Mouse (Mus musculus) hindbrain, postnatal 0 days (tissue): ENCODE results near the gene Elmod1. TPM values are rescaled to one million over a fixed set of nuclear protein-coding genes. Genes with fewer than 3 reads are reported as not detected.

Source experiments
- ATAC-seq: fragments of 200-750 bp; cut with Nextera tagmentation; 2 replicates; pipeline ENCODE4 v1.8.0; 2017; ENCODE audit warnings: mild to moderate bottlenecking, moderate TSS enrichment, moderate library complexity
- DNase-seq: peaks from one replicate; pipeline ENCODE4 v3.0.0-alpha.2; 2015; ENCODE audit warnings: low spot score
- H3K27ac ChIP-seq: fragments of 300-500 bp; sonication (generic); 2 replicates; pipeline ENCODE4 v1.5.1; 2014; ENCODE audit warnings: mild to moderate bottlenecking
- H3K27me3 ChIP-seq: fragments of 300-500 bp; sonication (generic); 2 replicates; pipeline ENCODE4 v1.6.1; 2014; ENCODE audit warnings: low read length, mixed read lengths; ENCODE audit not compliant: insufficient read depth
- H3K36me3 ChIP-seq: fragments of 300-500 bp; sonication (generic); 2 replicates; pipeline ENCODE4 v1.6.1; 2014; ENCODE audit warnings: low read length, mixed read lengths; ENCODE audit not compliant: insufficient read depth
- H3K4me1 ChIP-seq: fragments of 300-500 bp; sonication (generic); 2 replicates; pipeline ENCODE4 v1.6.1; 2014; ENCODE audit warnings: antibody characterized with exemption, low read length, mixed read lengths; ENCODE audit not compliant: insufficient read depth
- H3K4me2 ChIP-seq: fragments of 300-500 bp; sonication (generic); 2 replicates; pipeline ENCODE4 v1.6.1; 2014; ENCODE audit warnings: low read depth, mild to moderate bottlenecking, low read length, moderate library complexity, mixed read lengths
- H3K4me3 ChIP-seq: fragments of 300-500 bp; sonication (generic); 2 replicates; pipeline ENCODE4 v1.5.1; 2014; ENCODE audit warnings: low read length
- H3K9ac ChIP-seq: fragments of 300-500 bp; sonication (generic); replicated peaks from 2 replicates; pipeline ENCODE4 v1.6.1; 2014; ENCODE audit warnings: mild to moderate bottlenecking, low read length, moderate library complexity, mixed read lengths
- H3K9me3 ChIP-seq: fragments of 300-500 bp; sonication (generic); 2 replicates; pipeline ENCODE4 v1.6.1; 2016; ENCODE audit warnings: low read length, mixed read lengths
- CTCF ChIP-seq: IDR thresholded peaks from 2 replicates; pipeline ENCODE4 v1.5.1; 2016; ENCODE audit warnings: antibody characterized with exemption, control low read depth, low read depth
- WGBS: fragments of 180-500 bp; shearing (Covaris S2); extraction: QIAGEN DNeasy Blood & Tissue Kit; methylation state at CpG from one replicate; pipeline ENCODE4 v1.1.7; 2014; 5-methylcytosine and 5-hydroxymethylcytosine counted together
- polyA plus RNA-seq: library from polyadenylated mRNA; unstranded; fragments of >200 nt; fragmentation: Nextera tagmentation; extraction: Ambion mirVana; gene quantifications from 2 replicates; pipeline ENCODE4 v1.2.1, GENCODE M21; 2015
- total RNA-seq: library from RNA; depleted of rRNA; stranded (reverse); fragments of >200 nt; gene quantifications from 2 replicates; pipeline ENCODE4 v1.2.3, GENCODE M21; 2014

Gene Elmod1
- total and polyA plus RNA-seq, 2 experiments from 2014 or later, result 22.0 to 67.3 TPM

GRCm38 (mm10) chr9:53954853-53955252 is 20.2 kb downstream of the Elmod1 start:
- Histone ChIP-seq H3K9ac (no peak overlapping the region), H3K27me3 (no peaks in the 10 kb centered on the region), H3K4me3 (no peak overlapping the region), H3K36me3 (no peaks in the 10 kb centered on the region), H3K27ac (no peak overlapping the region), H3K4me1 (no peaks in the 10 kb centered on the region), H3K4me2 (no peak overlapping the region), H3K9me3 (no peaks in the 10 kb centered on the region)
- WGBS, result 19% methylated on average over 6 of the region's 6 CpGs
- ATAC-seq (no peak), DNase-seq (peak; percentile 23)
- peak; percentile 31 for TF ChIP-seq CTCF

- peak; percentile 41 for TF ChIP-seq CTCF
- Histone ChIP-seq H3K4me1 (no peaks in the 10 kb centered on the region), H3K9me3 (no peaks in the 10 kb centered on the region), H3K4me2 (no peak overlapping the region), H3K27ac (no peak overlapping the region), H3K4me3 (no peak overlapping the region), H3K9ac (no peak overlapping the region), H3K27me3 (no peaks in the 10 kb centered on the region), H3K36me3 (no peaks in the 10 kb centered on the region)
- WGBS, result 94% methylated on average over 2 of the region's 2 CpGs
- DNase-seq, result no peak
- no peak for ATAC-seq
Observed at GRCm38 (mm10) chr9:53947463-53947862, 27.6 kb downstream of the Elmod1 start.

- Histone ChIP-seq H3K27me3 (no peaks in the 10 kb centered on the region), H3K36me3 (no peaks in the 10 kb centered on the region), H3K4me1 (no peaks in the 10 kb centered on the region), H3K4me3 (no peak overlapping the region), H3K9me3 (no peaks in the 10 kb centered on the region), H3K27ac (no peak overlapping the region), H3K4me2 (no peak overlapping the region), H3K9ac (no peak overlapping the region)
- 80% methylated on average over 3 of the region's 3 CpGs for WGBS
- DNase-seq (no peak), ATAC-seq (no peak)
- no peak for TF ChIP-seq CTCF
Observed at GRCm38 (mm10) chr9:53938555-53938954, 36.5 kb downstream of the Elmod1 start.

GRCm38 (mm10) chr9:53934179-53934578 is 40.9 kb downstream of the Elmod1 start:
- WGBS, result 68% methylated on average over 13 of the region's 13 CpGs
- ATAC-seq, result no peak
- DNase-seq, result peak; percentile 62

GRCm38 (mm10) chr9:53933375-53933774 is 41.7 kb downstream of the Elmod1 start:
- H3K9me3 ChIP-seq, result no peaks in the 10 kb centered on the region
- TF ChIP-seq CTCF, result no peak
- no peak overlapping the region for H3K4me2 ChIP-seq
- no peaks in the 10 kb centered on the region for H3K27me3 ChIP-seq
- H3K9ac ChIP-seq, result no peak overlapping the region
- no peak overlapping the region for H3K4me3 ChIP-seq
- H3K27ac ChIP-seq, result no peak overlapping the region
- DNase-seq (no peak), ATAC-seq (no peak)
- 65% methylated on average over 4 of the region's 4 CpGs for WGBS
- H3K4me1 ChIP-seq, result no peaks in the 10 kb centered on the region
- H3K36me3 ChIP-seq, result no peaks in the 10 kb centered on the region; the same call in 1 of the 2 replicates

More at GRCm38 (mm10) chr9:53934179-53934578, 40.9 kb downstream of the Elmod1 start:
- Histone ChIP-seq H3K9me3 (no peaks in the 10 kb centered on the region), H3K27me3 (no peaks in the 10 kb centered on the region), H3K27ac (no peak overlapping the region), H3K9ac (no peak overlapping the region), H3K36me3 (no peaks in the 10 kb centered on the region; the same call in 1 of the 2 replicates), H3K4me2 (no peak overlapping the region), H3K4me3 (no peak overlapping the region), H3K4me1 (no peaks in the 10 kb centered on the region)
- peak; percentile 71 for TF ChIP-seq CTCF

GRCm38 (mm10) chr9:53930906-53931305 is 44.2 kb downstream of the Elmod1 start:
- TF ChIP-seq CTCF, result no peak
- DNase-seq (peak; percentile 50), ATAC-seq (no peak)
- Histone ChIP-seq H3K27ac (no peak overlapping the region), H3K36me3 (no peaks in the 10 kb centered on the region; the same call in 1 of the 2 replicates), H3K4me2 (no peak overlapping the region), H3K4me3 (no peak overlapping the region), H3K27me3 (no peaks in the 10 kb centered on the region), H3K4me1 (no peaks in the 10 kb centered on the region), H3K9ac (no peak overlapping the region), H3K9me3 (no peaks in the 10 kb centered on the region)
- 34% methylated on average over 7 of the region's 7 CpGs for WGBS

GRCm38 (mm10) chr9:53921061-53921460 is 54.0 kb downstream of the Elmod1 start:
- no peak overlapping the region for H3K4me2 ChIP-seq
- no peaks in the 10 kb centered on the region for H3K9me3 ChIP-seq
- H3K4me1 ChIP-seq, result no peaks in the 10 kb centered on the region
- 87% methylated on average over 1 of the region's 1 CpGs for WGBS
- peaks cover 5% of the 10 kb centered on the region; the same call in 1 of the 2 replicates for H3K36me3 ChIP-seq
- no peak for TF ChIP-seq CTCF
- no peaks in the 10 kb centered on the region for H3K27me3 ChIP-seq
- no peak overlapping the region for H3K4me3 ChIP-seq
- H3K27ac ChIP-seq, result no peak overlapping the region
- ATAC-seq (no peak), DNase-seq (no peak)
- H3K9ac ChIP-seq, result no peak overlapping the region
